Mouse (Mus musculus) hindbrain, embryonic 13.5 days (tissue): Measurements from ENCODE around the gene Insm2. TPM values are rescaled to one million over a fixed set of nuclear protein-coding genes. Genes with fewer than 3 reads are reported as not detected.
A peak's percentile ranks its signal among the peaks of the same experiment; 100 is the strongest.
"Not testable (repeated sequence)": the region's sequence is repeated elsewhere in the genome, so short reads cannot be mapped to it uniquely, and the experiment has no call there.

ENCODE experiments used
- ATAC-seq: fragments of 200-750 bp; cut with Nextera tagmentation; 2 replicates; pipeline ENCODE4 v1.8.0; 2017; ENCODE audit warnings: moderate TSS enrichment; ENCODE audit not compliant: low FRiP score
- H3K27ac ChIP-seq: fragments of 300-500 bp; sonication (generic); 2 replicates; pipeline ENCODE4 v1.5.1; 2015; ENCODE audit warnings: inconsistent platforms, mild to moderate bottlenecking, moderate library complexity
- H3K27me3 ChIP-seq: fragments of 300-500 bp; sonication (generic); 2 replicates; pipeline ENCODE4 v1.6.1; 2015; ENCODE audit warnings: mild to moderate bottlenecking, inconsistent platforms
- H3K36me3 ChIP-seq: fragments of 300-500 bp; sonication (generic); 2 replicates; pipeline ENCODE4 v1.6.1; 2015; ENCODE audit warnings: mild to moderate bottlenecking, inconsistent platforms
- H3K4me1 ChIP-seq: fragments of 300-500 bp; sonication (generic); replicated peaks from 2 replicates; pipeline ENCODE4 v1.6.1; 2015; ENCODE audit warnings: inconsistent platforms
- H3K4me2 ChIP-seq: fragments of 300-500 bp; sonication (generic); 2 replicates; pipeline ENCODE4 v1.6.1; 2015; ENCODE audit warnings: inconsistent platforms, mild to moderate bottlenecking, moderate library complexity
- H3K4me3 ChIP-seq: fragments of 300-500 bp; sonication (generic); 2 replicates; pipeline ENCODE4 v1.5.1; 2015; ENCODE audit warnings: mild to moderate bottlenecking, inconsistent platforms
- H3K9ac ChIP-seq: fragments of 300-500 bp; sonication (generic); 2 replicates; pipeline ENCODE4 v1.6.1; 2015; ENCODE audit warnings: mild to moderate bottlenecking, inconsistent platforms
- H3K9me3 ChIP-seq: fragments of 300-500 bp; sonication (generic); 2 replicates; pipeline ENCODE4 v1.6.1; 2016; ENCODE audit warnings: inconsistent platforms
- WGBS: fragments of 180-500 bp; shearing (Covaris S2); methylation state at CpG from one replicate; pipeline ENCODE4 v1.1.7; 2015; 5-methylcytosine and 5-hydroxymethylcytosine counted together
- polyA plus RNA-seq: library from polyadenylated mRNA; unstranded; fragments of >200 nt; fragmentation: Nextera tagmentation; extraction: Ambion mirVana; gene quantifications from 2 replicates; pipeline ENCODE4 v1.2.1, GENCODE M21; 2015

Insm2 gene
- polyA plus RNA-seq, 1 experiment from 2014 or later, result 1.2 TPM

DNA sequence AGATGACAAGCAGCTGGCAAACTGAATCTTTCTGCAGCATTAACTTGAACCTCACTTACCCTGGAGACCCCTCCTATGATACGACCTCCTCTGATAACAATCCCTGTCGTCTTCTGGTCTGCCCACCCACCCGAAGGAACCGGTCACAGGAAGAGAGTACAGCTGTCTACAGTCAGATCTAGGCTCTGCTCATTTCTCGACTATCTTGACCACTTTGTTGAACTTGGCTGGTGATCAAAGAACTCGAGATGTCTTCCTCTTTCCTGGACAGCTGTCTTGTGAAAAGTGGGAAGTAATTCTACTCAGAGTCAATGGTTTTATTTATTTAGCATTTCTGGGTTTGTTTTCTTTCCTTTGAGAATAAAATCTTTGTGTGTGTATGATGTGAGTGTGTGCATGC lies 29.6 kb upstream of the Insm2 start:
- Histone ChIP-seq H3K4me3 (no peak overlapping the region), H3K9me3 (no peaks in the 10 kb centered on the region), H3K36me3 (no peaks in the 10 kb centered on the region), H3K4me2 (no peak overlapping the region), H3K27me3 (0 out of 2 replicates have a peak, but pooled peaks cover 2% of the 10 kb centered on the region), H3K4me1 (peaks cover 10% of the 10 kb centered on the region), H3K9ac (no peak overlapping the region), H3K27ac (no peak overlapping the region)
- 83% methylated on average over 6 of the region's 6 CpGs for WGBS
- no peak for ATAC-seq

DNA sequence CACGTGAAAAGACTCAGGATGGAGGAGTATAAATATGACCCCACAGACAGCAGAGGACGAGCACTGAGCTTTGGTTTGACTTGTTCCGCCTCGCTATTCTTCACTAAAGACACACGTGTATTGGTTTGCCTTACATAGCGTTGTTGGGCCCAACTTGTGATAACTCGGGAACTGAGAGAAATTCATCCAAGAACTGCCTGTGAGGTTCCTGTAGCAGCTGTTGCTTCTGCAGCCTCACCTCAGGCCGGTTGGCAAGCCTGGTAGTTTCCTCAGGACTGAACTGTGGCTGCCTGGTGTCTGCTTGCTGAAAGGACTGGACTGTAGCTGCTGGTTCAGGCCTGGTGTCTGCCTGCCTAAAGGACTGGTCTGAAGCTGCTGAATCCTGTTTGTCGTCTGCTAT lies 28.6 kb upstream of the Insm2 start:
- Histone ChIP-seq H3K4me2 (no peak overlapping the region), H3K36me3 (no peaks in the 10 kb centered on the region), H3K27me3 (0 out of 2 replicates have a peak, but pooled peaks cover 2% of the 10 kb centered on the region), H3K9ac (no peak overlapping the region), H3K27ac (no peak overlapping the region), H3K4me3 (no peak overlapping the region), H3K9me3 (no peaks in the 10 kb centered on the region), H3K4me1 (peaks cover 10% of the 10 kb centered on the region)
- 93% methylated on average over 9 of the region's 9 CpGs for WGBS
- no peak for ATAC-seq

DNA sequence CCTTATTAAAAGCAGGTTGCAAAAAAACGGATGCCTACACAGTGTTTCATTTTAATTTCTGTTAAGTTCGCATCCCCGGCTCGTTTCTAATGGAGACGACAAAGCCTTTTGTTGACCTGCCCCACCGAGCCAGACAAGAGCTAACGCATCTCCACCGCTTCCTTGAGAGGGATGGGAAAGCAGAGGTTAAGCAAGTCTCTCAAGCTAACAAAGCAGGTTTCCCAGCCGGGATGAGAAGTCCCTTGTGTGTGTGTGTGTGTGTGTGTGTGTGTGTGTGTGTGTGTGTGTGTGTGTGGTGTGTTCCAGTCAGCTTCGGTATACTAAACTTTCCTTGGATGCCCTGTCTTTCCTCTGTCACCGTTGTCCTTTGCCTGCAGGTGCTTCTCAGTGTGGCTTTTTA lies 28.0 kb upstream of the Insm2 start:
- 69% methylated on average over 11 of the region's 11 CpGs for WGBS

DNA sequence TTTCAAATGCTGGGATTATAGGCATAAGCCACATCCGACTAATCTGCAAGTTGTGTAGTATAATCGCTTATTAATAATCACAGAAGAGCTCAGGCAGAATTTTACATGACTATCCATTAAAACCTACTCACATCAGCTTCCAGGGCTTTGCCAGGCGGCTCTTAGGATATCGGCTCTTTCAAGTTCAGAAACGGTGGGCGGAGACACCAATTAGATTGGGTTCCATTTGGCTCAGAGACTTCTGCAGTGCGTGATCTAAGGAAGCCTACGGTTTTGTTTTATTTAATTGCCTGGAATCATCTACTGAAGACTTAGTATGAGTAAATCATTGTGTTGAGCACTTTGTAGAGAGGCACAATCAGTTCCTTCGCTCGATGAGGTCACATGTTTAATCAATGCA lies 27.6 kb upstream of the Insm2 start:
- no peak for ATAC-seq
- H3K4me3 ChIP-seq, result no peak overlapping the region
- H3K4me1 ChIP-seq, result peaks cover 10% of the 10 kb centered on the region
- no peak overlapping the region for H3K9ac ChIP-seq
- no peak overlapping the region for H3K4me2 ChIP-seq
- no peaks in the 10 kb centered on the region for H3K9me3 ChIP-seq
- 89% methylated on average over 10 of the region's 10 CpGs for WGBS
- no peaks in the 10 kb centered on the region for H3K27me3 ChIP-seq
- H3K27ac ChIP-seq, result no peak overlapping the region
- H3K36me3 ChIP-seq, result no peaks in the 10 kb centered on the region

More for the DNA sequence above, 28.0 kb upstream of the Insm2 start:
- no peak overlapping the region for H3K4me3 ChIP-seq
- no peak overlapping the region for H3K9ac ChIP-seq
- H3K27ac ChIP-seq, result no peak overlapping the region
- H3K4me2 ChIP-seq, result no peak overlapping the region
- no peak for ATAC-seq
- 0 out of 2 replicates have a peak, but pooled peaks cover 2% of the 10 kb centered on the region for H3K27me3 ChIP-seq
- no peaks in the 10 kb centered on the region for H3K36me3 ChIP-seq
- H3K9me3 ChIP-seq, result no peaks in the 10 kb centered on the region
- peaks cover 10% of the 10 kb centered on the region for H3K4me1 ChIP-seq

DNA sequence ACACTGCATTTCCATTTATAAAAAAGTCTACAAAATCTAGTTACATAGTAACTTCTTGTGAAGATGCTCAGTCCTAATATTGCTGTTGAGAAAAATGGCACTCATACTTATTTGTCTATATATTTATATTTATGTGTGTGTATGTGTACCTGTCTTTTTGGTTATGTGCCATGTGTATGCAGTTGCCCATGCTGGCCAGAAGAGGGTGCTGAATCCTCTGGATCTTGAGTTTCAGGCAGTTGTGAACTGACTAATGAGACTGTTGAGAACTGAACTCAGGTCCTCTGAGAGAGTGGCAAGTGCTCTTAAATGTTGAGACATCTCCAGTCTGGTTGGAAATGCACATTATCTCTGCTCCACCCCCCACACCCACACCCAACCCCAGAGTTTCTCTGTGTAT lies 26.1 kb upstream of the Insm2 start:
- Histone ChIP-seq H3K9me3 (no peaks in the 10 kb centered on the region), H3K36me3 (no peaks in the 10 kb centered on the region), H3K9ac (no peak overlapping the region), H3K4me3 (no peak overlapping the region), H3K27me3 (no peaks in the 10 kb centered on the region), H3K4me2 (no peak overlapping the region), H3K27ac (no peak overlapping the region), H3K4me1 (peaks cover 7% of the 10 kb centered on the region)
- no peak for ATAC-seq

DNA sequence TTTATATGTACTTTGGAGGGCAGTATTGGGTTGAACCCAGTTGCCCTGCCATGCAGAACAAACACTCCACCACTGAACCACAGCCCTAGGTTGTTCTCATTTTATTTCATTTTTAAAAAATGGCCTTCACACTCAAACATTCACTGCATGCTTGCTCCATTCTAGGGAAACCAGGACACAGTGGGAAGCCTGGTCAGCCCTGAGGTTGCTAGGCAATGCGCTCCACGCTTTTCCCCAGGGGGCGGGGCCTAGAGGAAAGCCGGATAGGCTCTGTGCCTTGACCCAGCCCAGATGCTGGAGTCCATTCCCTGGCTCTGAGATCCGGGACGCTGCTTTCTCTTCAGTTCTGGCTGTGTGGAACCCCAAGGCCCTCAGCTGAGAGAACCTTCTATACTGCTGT lies 25.4 kb upstream of the Insm2 start:
- no peaks in the 10 kb centered on the region for H3K36me3 ChIP-seq
- H3K4me3 ChIP-seq, result no peak overlapping the region
- no peak overlapping the region for H3K27ac ChIP-seq
- H3K9me3 ChIP-seq, result no peaks in the 10 kb centered on the region
- no peak for ATAC-seq
- H3K9ac ChIP-seq, result no peak overlapping the region
- H3K4me1 ChIP-seq, result peaks cover 7% of the 10 kb centered on the region
- no peaks in the 10 kb centered on the region for H3K27me3 ChIP-seq
- no peak overlapping the region for H3K4me2 ChIP-seq
- WGBS, result 6% methylated on average over 6 of the region's 6 CpGs

DNA sequence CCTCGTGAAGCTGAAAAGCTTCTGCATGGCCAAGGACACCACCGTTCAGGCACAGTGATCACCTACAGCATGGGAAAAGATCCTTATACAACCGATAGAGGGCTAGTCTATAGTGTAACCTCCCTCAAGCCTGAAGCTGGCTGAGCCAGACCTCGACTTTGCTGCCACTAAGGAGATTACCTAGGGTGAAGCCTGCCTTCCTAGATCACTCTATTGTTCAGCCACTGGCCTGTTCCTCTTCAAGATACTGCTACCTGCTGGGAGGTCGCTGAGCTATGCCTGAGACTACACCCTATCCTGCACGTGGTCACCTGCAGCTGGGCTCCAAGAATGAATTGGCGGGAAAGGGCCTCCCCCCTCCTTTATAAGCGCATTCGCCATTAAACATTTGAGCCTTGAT lies 12.3 kb upstream of the Insm2 start:
- H3K27ac ChIP-seq, H3K9ac ChIP-seq, H3K9me3 ChIP-seq, H3K4me2 ChIP-seq, ATAC-seq, H3K4me3 ChIP-seq, H3K36me3 ChIP-seq, H3K27me3 ChIP-seq, H3K4me1 ChIP-seq: not testable (repeated sequence)
- WGBS, result 57% methylated on average over 9 of the region's 9 CpGs

DNA sequence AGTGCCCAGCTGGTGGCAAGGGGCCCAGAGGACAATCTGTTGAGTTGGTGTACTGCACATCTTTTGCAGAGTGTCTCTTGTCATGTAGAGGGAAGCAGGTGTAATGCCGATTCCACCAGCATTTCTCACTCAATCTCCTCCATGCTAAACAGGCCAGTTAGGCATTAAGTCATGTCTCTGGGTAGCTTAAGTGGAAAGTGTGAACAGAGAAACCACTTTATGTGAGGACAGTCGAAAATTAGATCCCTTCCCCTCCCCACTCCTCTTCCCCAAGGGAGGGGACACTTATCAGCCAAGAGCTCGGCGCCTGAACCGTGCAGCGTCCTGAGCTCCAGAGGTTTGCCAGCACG lies 715 bp upstream of the Insm2 start:
- H3K27ac ChIP-seq, result no peak overlapping the region
- peaks cover 28% of the 10 kb centered on the region for H3K4me1 ChIP-seq
- H3K9ac ChIP-seq, result peak overlapping the region; percentile 71
- peak overlapping the region; percentile 95 for H3K4me2 ChIP-seq
- peak; percentile 10; the same call in 1 of the 2 replicates for ATAC-seq
- 8% methylated on average over 7 of the region's 7 CpGs for WGBS
- H3K9me3 ChIP-seq, result no peaks in the 10 kb centered on the region
- H3K4me3 ChIP-seq, result peak overlapping the region; percentile 54
- peaks cover 4% of the 10 kb centered on the region; the same call in 1 of the 2 replicates for H3K36me3 ChIP-seq
- H3K27me3 ChIP-seq, result peaks cover 75% of the 10 kb centered on the region

DNA sequence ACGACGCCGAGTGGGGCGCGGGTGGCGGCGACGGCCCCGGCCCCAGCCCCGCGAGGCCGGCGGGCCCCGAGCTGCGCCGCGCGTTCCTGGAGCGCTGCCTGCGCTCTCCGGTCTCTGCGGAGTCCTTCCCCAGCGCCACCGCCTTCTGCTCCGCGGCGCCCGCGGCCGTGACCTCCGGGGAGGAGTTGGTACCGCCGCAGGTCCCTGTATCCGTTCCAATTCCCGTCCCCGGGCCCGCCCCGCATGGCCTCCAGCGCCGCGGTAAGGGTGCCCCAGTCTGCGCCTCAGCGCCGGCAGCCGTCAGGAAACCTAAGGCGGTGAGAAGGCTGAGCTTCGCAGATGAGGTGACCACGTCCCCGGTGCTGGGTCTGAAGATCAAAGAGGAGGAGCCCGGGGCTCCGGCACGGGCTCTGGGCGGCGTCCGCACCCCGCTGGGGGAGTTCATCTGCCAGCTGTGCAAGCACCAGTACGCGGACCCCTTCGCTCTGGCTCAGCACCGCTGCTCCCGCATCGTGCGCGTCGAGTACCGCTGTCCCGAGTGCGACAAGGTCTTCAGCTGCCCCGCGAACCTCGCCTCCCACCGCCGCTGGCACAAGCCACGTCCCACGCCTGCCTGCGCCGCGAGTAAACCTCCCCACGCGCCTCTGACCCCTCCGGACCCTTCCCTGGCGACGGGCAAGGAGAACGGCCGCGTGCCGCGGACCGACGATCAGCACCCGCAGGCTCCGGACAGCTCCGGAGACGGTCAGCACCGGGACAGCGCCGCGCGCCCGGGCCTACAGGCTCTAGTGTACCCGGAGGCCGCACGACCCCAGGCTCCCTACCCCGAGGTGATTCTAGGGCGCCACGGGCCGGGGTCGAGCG lies 644 bp downstream of the Insm2 start:
- WGBS, result under 1% methylated on average over 103 of the region's 109 CpGs
- ATAC-seq, result peak; percentile 66
- Histone ChIP-seq H3K4me3 (peak overlapping the region; percentile 54), H3K4me2 (peak overlapping the region; percentile 95), H3K27ac (no peak overlapping the region), H3K36me3 (peaks cover 4% of the 10 kb centered on the region; the same call in 1 of the 2 replicates), H3K27me3 (peaks cover 79% of the 10 kb centered on the region), H3K9ac (peak overlapping the region; percentile 71), H3K9me3 (no peaks in the 10 kb centered on the region), H3K4me1 (peaks cover 28% of the 10 kb centered on the region)

DNA sequence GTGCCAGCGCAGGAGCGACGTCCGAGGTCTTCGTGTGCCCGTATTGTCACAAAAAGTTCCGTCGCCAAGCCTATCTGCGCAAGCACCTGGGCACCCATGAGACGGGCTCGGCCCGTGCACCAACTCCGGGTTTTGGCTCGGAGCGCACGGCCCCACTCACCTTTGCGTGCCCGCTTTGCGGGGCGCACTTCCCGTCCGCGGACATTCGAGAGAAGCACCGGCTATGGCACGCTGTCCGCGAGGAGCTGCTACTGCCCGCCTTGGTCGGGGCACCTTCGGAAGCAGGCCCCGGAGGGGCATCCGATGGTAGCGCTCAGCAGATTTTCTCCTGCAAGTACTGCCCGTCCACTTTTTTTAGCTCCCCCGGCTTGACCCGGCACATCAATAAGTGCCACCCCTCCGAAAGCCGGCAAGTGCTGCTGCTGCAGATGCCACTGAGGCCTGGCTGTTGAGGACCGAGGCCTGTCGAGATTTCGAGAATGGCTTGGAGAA lies 1.3 kb downstream of the Insm2 start:
- H3K36me3 ChIP-seq, result peaks cover 4% of the 10 kb centered on the region; the same call in 1 of the 2 replicates
- H3K4me3 ChIP-seq, result peak overlapping the region; percentile 54
- WGBS, result 2% methylated on average over 42 of the region's 42 CpGs
- peak overlapping the region; percentile 71 for H3K9ac ChIP-seq
- H3K4me1 ChIP-seq, result peaks cover 28% of the 10 kb centered on the region
- H3K27ac ChIP-seq, result no peak overlapping the region
- ATAC-seq, result no peak; the same call in 1 of the 2 replicates
- no peaks in the 10 kb centered on the region for H3K9me3 ChIP-seq
- H3K4me2 ChIP-seq, result peak overlapping the region; percentile 95
- peaks cover 78% of the 10 kb centered on the region for H3K27me3 ChIP-seq

DNA sequence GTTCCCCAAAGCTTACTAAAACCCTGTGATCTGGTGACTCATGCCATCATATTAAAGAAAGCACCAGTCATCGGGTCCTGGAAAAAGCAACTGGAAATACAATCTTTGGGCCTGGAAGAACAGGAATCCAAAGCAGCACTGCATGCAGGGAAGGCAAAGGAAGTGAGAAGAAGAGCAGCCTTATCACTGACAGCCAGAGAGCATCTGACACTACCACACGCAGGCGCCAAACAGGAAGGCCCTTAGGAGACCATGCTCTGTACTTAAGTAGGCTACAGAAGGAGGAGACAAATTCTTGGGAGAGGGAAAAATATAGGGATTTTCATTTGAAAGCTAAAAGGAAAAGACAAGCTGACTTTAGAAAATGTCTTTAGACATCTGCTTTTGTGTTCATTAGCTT lies 5.2 kb downstream of the Insm2 start:
- Histone ChIP-seq H3K4me1 (peaks cover 17% of the 10 kb centered on the region), H3K36me3 (peaks cover 4% of the 10 kb centered on the region; the same call in 1 of the 2 replicates), H3K4me3 (no peak overlapping the region), H3K9ac (no peak overlapping the region), H3K4me2 (no peak overlapping the region), H3K9me3 (no peaks in the 10 kb centered on the region), H3K27me3 (peaks cover 40% of the 10 kb centered on the region), H3K27ac (no peak overlapping the region)
- 72% methylated on average over 3 of the region's 3 CpGs for WGBS
- no peak for ATAC-seq

DNA sequence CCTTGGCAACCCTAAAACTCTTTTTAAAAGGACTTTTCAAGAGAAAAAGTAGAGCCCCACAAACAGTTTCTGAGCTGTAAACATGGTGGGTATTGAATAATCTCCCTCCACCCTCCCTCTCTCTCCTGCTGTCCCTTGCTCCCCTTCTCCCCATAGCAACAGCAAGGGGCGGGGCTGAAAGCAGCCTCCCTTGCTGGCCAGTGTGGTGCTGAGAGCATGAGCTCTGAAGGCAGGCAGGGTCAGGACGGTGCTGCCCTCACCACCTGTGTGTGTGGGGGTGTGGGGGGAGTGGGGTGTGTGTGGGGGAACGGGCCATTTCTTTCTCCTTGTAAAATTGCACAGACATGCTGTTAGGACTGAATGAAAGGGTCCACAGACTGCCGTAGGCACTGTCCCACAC lies 8.7 kb downstream of the Insm2 start:
- Histone ChIP-seq H3K36me3 (peaks cover 4% of the 10 kb centered on the region; the same call in 1 of the 2 replicates), H3K27me3 (0 out of 2 replicates have a peak, but pooled peaks cover 7% of the 10 kb centered on the region), H3K4me3 (no peak overlapping the region), H3K4me2 (no peak overlapping the region), H3K9me3 (no peaks in the 10 kb centered on the region), H3K4me1 (0 out of 2 replicates have a peak, but pooled peaks cover 3% of the 10 kb centered on the region), H3K27ac (no peak overlapping the region), H3K9ac (no peak overlapping the region)
- 19% methylated on average over 4 of the region's 4 CpGs for WGBS
- 0 out of 2 replicates have a peak, but pooled peaks have one; percentile 39 for ATAC-seq

DNA sequence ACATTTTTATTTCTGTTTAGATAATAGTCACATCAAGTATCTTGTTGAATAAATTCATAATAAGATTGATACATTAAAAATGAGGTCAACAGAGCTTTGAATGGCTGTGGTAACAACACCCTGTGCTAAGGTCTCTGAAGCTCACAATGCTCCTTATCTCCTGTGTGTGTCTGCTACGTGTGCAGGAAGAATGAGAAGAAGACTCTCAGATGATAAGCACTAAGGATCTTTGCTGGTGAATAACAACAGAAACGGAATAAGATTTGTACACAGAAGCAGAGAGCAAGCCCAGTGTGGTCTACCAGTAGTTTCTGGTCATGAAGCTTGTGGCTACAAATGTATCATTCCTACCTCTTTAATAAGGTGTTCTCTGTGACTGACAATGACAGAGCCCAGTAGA lies 11.6 kb downstream of the Insm2 start:
- WGBS, result 75% methylated on average over 2 of the region's 2 CpGs

More for the DNA sequence above, 11.6 kb downstream of the Insm2 start:
- Histone ChIP-seq H3K4me3 (no peak overlapping the region), H3K27ac (no peak overlapping the region), H3K36me3 (no peaks in the 10 kb centered on the region), H3K27me3 (no peaks in the 10 kb centered on the region), H3K4me1 (0 out of 2 replicates have a peak, but pooled peaks cover 3% of the 10 kb centered on the region), H3K4me2 (no peak overlapping the region), H3K9me3 (no peaks in the 10 kb centered on the region), H3K9ac (no peak overlapping the region)
- no peak for ATAC-seq
